Mouse (Mus musculus): ENCODE results near the gene Tspan31.

Tspan31 gene

DNA sequence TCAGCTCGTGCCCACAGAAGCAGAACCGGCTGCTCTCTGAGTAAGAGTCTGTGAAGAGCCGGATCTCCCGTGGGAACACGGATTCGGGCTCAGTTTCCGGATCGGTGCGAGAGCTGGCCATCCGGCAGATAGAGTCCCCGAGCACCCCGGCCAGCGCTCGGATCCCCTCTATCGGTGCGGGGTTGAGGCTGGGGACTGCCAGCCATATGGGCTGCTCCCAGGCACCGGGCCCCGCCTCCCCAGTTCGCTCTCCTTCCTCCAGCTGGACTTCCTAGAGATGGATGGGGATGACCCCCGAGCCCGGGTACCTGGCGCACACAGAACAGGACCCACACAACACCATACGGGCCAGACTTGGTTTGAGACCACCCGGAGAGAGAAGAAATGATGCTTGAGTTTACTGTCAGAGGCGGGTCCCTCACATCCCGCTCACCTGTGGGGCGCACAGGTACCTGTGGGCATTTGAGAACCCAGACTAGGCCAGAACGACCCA lies 28.7 kb downstream of the Tspan31 start, which contains the start of the genes Mettl1 and Eef1akmt3:
Mettl1 (plus strand) TSS at position 141 of the 493 bp plus-strand sequence.
Eef1akmt3 (minus strand) TSS at position 240 of the 493 bp plus-strand sequence.
- peak; percentile 25 for DNase-seq

DNA sequence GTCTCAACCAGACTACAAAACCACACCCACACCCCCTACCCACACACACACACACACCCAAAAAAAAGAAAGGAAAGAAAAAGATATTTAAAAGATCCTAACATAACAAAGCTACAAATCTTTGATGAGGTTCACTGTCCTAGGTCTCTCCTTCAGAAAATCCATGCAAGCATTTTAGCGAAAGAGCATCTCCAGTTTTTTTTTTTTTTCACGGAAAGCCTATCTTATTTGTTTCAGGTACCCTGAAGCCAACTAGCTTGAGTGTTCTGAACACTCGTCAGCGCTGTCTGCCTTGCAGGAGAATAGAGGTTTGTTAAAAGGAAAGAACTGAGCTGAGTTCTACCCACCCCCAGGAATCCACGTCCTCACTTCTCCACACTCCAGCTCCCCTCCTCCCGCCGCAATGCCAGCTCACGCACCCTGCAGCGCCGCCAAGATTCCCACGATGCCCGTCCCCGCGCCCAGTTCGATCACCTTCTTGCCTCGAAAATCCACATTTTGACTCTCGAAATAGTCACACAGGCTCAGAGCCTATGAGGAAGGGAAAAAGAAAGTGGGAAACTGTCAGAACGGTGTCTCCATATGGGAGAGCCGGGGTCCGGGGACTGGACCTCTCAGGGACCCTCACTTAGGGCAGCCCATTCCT lies 29.4 kb downstream of the Tspan31 start:
- no peak for DNase-seq

- DNase-seq = no peak
These were observed 32.4 kb downstream of the Tspan31 start for GRCm38 (mm10) chr10:127037641-127038040.

DNA sequence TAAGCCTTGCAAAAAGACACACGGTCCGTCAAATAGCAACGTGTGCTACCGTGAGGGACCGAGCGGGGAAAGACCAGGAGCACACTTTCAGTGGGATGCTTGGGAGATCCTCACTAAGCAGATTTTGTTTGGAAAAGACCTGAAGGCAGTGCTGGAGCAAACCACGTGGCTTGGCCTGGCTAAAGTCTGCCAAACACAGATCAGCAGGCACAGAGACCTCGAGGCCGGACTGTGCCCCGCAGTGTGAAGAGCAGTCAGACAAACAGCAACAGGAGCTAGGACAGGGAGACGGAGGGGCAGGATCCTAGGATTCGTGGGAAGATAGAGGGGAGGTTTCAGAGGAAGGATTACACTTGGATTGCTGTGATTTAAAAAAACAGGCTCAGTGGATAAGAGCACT lies 33.8 kb downstream of the Tspan31 start:
- DNase-seq = no peak

- no peak for DNase-seq
These were observed 36.7 kb downstream of the Tspan31 start for GRCm38 (mm10) chr10:127033301-127033741.

- DNase-seq = peak; percentile 96
These were observed 39.4 kb downstream of the Tspan31 start, which contains the start of gene Tsfm for GRCm38 (mm10) chr10:127030336-127031296. TSS of gene Tsfm (minus strand) at chr10:127030840.

DNA sequence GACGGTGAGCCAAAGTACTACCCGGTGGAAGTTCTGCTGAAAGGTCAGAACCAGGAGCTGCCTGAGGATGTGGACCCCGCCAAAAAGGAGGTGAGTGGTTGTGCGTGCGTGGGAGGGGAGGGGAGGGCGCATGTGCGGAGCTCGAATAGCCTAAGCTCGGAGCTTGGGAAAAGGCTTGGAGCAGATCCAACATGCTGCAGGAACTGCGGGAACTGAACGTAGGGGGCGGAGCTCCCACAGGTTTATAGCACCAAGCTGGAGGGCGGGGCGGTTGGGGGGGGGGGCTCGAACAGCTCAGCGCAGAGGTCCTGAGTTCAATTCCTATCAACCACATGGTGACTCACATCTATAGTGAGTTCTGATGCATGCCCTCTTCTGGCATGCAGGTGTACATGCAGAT lies 51.6 kb downstream of the Tspan31 start:
- DNase-seq = no peak
